Mouse (Mus musculus): ENCODE results near the gene Myo18a. TPM values are rescaled to one million over a fixed set of nuclear protein-coding genes. Genes with fewer than 3 reads are reported as not detected.

Gene Myo18a
- polyA plus RNA-seq, 1 experiment from 2014 or later = 25.4 TPM

DNA sequence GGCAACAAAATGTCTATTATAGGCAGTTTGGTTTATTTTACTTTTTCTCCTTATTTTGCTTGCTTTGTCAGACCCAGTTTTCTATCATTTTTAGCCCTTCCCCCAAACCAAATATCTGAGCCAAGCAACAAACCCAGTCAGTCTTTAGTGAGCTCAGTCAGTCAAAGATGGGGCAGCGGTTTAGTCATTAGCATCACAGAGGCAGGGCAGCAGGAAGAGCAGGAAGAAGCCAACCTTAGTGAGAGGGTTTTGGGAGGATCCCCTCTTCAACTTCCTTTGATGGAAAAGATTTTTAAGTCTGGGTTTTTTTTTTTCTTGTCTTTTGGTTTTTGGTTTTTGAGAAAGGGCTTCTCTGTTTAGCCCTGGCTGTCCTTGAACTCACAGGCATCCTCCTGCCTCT is 141.7 kb downstream of the Myo18a start:
- H3K4me3 ChIP-seq (ENCODE audit: low read depth, low read length) = no peak overlapping the region
- TF ChIP-seq CTCF (IDR thresholded peaks at IDR 0.05; ENCODE audit: low read depth) = no peak
- WGBS = 59% methylated on average over 1 of the region's 1 CpGs

DNA sequence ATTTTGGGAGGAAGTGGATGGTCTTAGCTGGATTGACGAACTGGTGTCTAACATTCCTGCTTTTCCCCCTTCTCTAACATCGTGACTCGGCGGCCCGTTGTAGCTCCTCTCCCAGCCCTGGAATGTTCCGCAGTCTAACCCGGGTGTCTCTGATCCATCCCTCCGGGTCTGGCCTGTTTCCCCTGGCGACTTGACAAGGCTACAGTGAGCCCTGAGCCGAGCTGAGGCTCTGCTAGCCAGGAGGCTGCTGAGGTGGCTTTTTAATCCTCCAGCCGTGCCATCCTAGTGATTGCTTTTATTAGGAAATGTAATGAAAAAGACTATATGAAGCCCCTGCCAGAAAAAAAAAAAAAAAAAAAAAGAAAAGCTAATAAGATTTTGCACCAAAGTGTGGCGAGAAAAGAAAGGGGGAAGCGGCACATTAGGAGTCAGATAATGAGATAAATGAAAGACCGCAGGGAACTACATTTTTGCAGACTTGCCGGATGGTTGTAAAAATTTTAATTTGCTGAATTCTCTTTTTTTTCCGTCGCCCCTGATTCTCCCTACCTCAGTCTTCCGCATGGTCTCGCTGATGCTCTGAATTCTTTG is 143.1 kb downstream of the Myo18a start:
- Histone ChIP-seq H3K36me3 (ENCODE audit: control insufficient read depth, insufficient read depth) (no peaks in the 10 kb centered on the region), H3K27me3 (replicated peaks; ENCODE audit: control insufficient read depth, insufficient read depth, low read length) (no peaks in the 10 kb centered on the region), H3K4me2 (replicated peaks; ENCODE audit: low read depth) (no peak overlapping the region), H3K4me1 (replicated peaks; ENCODE audit: control insufficient read depth, insufficient read depth, low read length) (no peaks in the 10 kb centered on the region), H3K9ac (ENCODE audit: low read depth, low read length) (no peak overlapping the region), H3K9me3 (ENCODE audit: control insufficient read depth) (no peaks in the 10 kb centered on the region), H3K27ac (ENCODE audit: low read depth, low read length) (no peak overlapping the region), H3K4me3 (ENCODE audit: low read depth, low read length) (no peak overlapping the region)
- no peak for TF ChIP-seq CTCF (IDR thresholded peaks at IDR 0.05; ENCODE audit: low read depth)
- WGBS = 51% methylated on average over 19 of the region's 19 CpGs
- no peak for ATAC-seq

More for the DNA sequence above, 141.7 kb downstream of the Myo18a start:
- H3K27me3 ChIP-seq (replicated peaks; ENCODE audit: control insufficient read depth, insufficient read depth, low read length) = no peaks in the 10 kb centered on the region
- H3K9me3 ChIP-seq (ENCODE audit: control insufficient read depth) = no peaks in the 10 kb centered on the region
- no peaks in the 10 kb centered on the region for H3K36me3 ChIP-seq (ENCODE audit: control insufficient read depth, insufficient read depth)
- no peaks in the 10 kb centered on the region for H3K4me1 ChIP-seq (replicated peaks; ENCODE audit: control insufficient read depth, insufficient read depth, low read length)
- H3K9ac ChIP-seq (ENCODE audit: low read depth, low read length) = no peak overlapping the region
- no peak for ATAC-seq
- no peak overlapping the region for H3K4me2 ChIP-seq (replicated peaks; ENCODE audit: low read depth)
- no peak overlapping the region for H3K27ac ChIP-seq (ENCODE audit: low read depth, low read length)

DNA sequence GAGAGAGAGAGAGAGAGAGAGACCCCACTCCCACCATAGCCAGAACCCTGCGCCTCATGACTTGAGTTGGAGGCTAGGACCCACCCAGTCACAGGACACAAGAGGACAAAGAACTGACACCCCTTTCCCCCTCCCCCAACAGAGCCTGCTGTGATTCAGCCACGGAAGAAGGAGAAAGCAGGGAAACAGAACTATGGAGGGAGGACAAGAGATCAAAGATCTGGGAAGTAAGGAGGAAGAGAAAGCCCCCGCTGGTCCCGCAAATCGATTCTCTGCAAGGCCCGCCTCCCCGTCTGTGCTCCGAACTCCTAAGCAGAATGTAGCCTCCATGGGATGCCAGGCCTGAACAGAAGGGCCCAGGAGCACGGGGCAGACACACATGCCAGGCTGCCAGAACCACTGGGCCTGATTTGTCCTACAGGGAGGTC is 143.7 kb downstream of the Myo18a start:
- WGBS = 15% methylated on average over 9 of the region's 9 CpGs
- no peaks in the 10 kb centered on the region for H3K36me3 ChIP-seq (ENCODE audit: control insufficient read depth, insufficient read depth)

DNA sequence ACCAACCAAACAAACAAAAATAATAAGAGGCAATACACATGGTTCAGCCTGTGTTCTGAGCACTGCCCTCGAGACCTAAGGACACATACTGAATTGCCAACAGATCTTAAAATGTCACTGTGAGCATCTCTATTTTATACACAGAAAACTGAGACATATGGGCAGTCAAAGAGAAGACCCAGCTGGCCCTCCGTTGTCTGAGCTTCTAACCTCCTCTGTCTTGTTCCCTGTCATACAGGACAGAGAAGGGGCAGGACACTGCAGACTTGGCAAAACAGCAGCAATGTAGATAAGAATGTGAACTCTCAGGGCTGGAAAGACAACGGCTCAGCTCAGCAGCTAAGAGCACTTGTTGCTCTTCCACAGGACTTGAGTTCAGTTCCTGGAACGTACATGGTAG is 145.4 kb downstream of the Myo18a start:
- Histone ChIP-seq H3K27me3 (replicated peaks; ENCODE audit: control insufficient read depth, insufficient read depth, low read length) (peaks cover 4% of the 10 kb centered on the region; the same call in 1 of the 2 replicates), H3K4me2 (replicated peaks; ENCODE audit: low read depth) (no peak overlapping the region), H3K9ac (ENCODE audit: low read depth, low read length) (no peak overlapping the region), H3K4me1 (replicated peaks; ENCODE audit: control insufficient read depth, insufficient read depth, low read length) (no peaks in the 10 kb centered on the region), H3K27ac (ENCODE audit: low read depth, low read length) (no peak overlapping the region), H3K9me3 (ENCODE audit: control insufficient read depth) (no peaks in the 10 kb centered on the region), H3K36me3 (ENCODE audit: control insufficient read depth, insufficient read depth) (no peaks in the 10 kb centered on the region), H3K4me3 (ENCODE audit: low read depth, low read length) (no peak overlapping the region)
- no peak for ATAC-seq
- TF ChIP-seq CTCF (IDR thresholded peaks at IDR 0.05; ENCODE audit: low read depth) = no peak
- 61% methylated on average over 4 of the region's 4 CpGs for WGBS

More for the DNA sequence above, 143.7 kb downstream of the Myo18a start:
- TF ChIP-seq CTCF (IDR thresholded peaks at IDR 0.05; ENCODE audit: low read depth) = no peak
- no peak overlapping the region for H3K4me2 ChIP-seq (replicated peaks; ENCODE audit: low read depth)
- H3K4me1 ChIP-seq (replicated peaks; ENCODE audit: control insufficient read depth, insufficient read depth, low read length) = no peaks in the 10 kb centered on the region
- H3K27ac ChIP-seq (ENCODE audit: low read depth, low read length) = no peak overlapping the region
- H3K4me3 ChIP-seq (ENCODE audit: low read depth, low read length) = no peak overlapping the region
- no peak for ATAC-seq
- no peak overlapping the region for H3K9ac ChIP-seq (ENCODE audit: low read depth, low read length)
- no peaks in the 10 kb centered on the region for H3K9me3 ChIP-seq (ENCODE audit: control insufficient read depth)
- H3K27me3 ChIP-seq (replicated peaks; ENCODE audit: control insufficient read depth, insufficient read depth, low read length) = no peaks in the 10 kb centered on the region

DNA sequence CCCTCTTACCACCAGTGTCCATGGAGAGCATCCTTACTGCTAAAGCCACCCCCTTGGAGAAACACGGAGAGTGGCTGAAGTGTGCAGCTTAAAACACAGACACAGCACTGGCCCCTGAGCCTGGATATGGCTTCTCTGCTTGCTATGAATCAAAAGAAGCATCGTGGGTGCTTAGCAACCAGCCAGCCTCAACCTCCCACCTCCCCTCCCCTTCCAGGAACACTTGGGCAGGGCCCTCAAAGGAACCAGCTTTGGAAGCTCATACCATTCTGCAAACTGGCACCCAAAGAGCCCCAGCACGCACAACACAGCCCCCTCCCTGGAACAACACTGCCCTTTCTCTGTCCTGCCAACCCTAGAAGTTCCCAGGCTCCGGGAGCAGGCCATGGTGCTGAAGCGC is 146.3 kb downstream of the Myo18a start:
- H3K9me3 ChIP-seq (ENCODE audit: control insufficient read depth) = no peaks in the 10 kb centered on the region
- no peak overlapping the region for H3K4me3 ChIP-seq (ENCODE audit: low read depth, low read length)
- peaks cover 6% of the 10 kb centered on the region for H3K27me3 ChIP-seq (replicated peaks; ENCODE audit: control insufficient read depth, insufficient read depth, low read length)
- no peak overlapping the region for H3K27ac ChIP-seq (ENCODE audit: low read depth, low read length)
- 25% methylated on average over 5 of the region's 5 CpGs for WGBS
- H3K4me2 ChIP-seq (replicated peaks; ENCODE audit: low read depth) = no peak overlapping the region
- H3K36me3 ChIP-seq (ENCODE audit: control insufficient read depth, insufficient read depth) = no peaks in the 10 kb centered on the region
- H3K4me1 ChIP-seq (replicated peaks; ENCODE audit: control insufficient read depth, insufficient read depth, low read length) = no peaks in the 10 kb centered on the region
- no peak for TF ChIP-seq CTCF (IDR thresholded peaks at IDR 0.05; ENCODE audit: low read depth)
- no peak for ATAC-seq
- no peak overlapping the region for H3K9ac ChIP-seq (ENCODE audit: low read depth, low read length)

DNA sequence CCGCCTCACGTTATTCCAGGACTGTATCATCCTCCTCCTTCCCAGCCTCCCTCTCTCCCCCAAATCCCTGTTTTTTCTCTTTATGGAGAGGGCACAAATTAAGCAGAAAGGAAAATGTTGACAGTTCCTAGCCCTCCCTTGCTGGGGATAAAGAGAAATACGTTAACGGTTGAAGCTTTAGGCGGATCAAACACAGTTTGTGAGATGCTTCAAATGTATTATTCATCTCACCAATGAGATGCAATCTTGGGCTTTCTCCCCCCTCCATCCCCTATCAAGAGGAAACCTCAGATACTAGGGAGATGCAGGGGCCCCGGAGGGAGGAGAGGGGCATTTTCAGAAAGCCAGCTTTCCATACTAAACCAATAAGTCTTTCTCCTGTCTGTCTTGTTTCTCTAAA is 146.7 kb downstream of the Myo18a start:
- H3K36me3 ChIP-seq (ENCODE audit: control insufficient read depth, insufficient read depth) = no peaks in the 10 kb centered on the region
- no peak for TF ChIP-seq CTCF (IDR thresholded peaks at IDR 0.05; ENCODE audit: low read depth)
- no peak overlapping the region for H3K4me2 ChIP-seq (replicated peaks; ENCODE audit: low read depth)
- no peak overlapping the region for H3K4me3 ChIP-seq (ENCODE audit: low read depth, low read length)
- no peak overlapping the region for H3K9ac ChIP-seq (ENCODE audit: low read depth, low read length)
- 40% methylated on average over 6 of the region's 6 CpGs for WGBS
- no peaks in the 10 kb centered on the region for H3K4me1 ChIP-seq (replicated peaks; ENCODE audit: control insufficient read depth, insufficient read depth, low read length)
- no peaks in the 10 kb centered on the region for H3K9me3 ChIP-seq (ENCODE audit: control insufficient read depth)
- peaks cover 7% of the 10 kb centered on the region for H3K27me3 ChIP-seq (replicated peaks; ENCODE audit: control insufficient read depth, insufficient read depth, low read length)
- H3K27ac ChIP-seq (ENCODE audit: low read depth, low read length) = no peak overlapping the region
- ATAC-seq = no peak

DNA sequence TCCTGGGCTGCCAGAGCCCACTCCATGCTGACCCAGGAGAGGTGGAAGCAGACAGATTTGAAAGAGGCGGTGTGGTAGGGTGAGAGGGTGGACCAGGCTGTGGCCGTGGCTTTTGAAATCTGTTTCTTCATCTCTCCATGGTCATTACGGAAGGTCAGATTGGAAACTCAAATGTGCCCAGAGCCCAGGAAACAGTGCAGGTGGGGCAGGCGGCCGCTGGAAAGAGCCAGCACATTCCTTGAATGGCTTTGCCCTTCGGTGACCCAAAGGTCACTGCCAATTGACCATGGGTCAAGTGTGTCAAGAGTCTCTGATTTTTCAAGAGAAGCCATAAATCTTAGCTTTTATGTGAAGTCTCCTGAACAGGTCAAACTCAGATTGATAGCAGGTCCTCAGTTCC is 150.5 kb downstream of the Myo18a start:
- Histone ChIP-seq H3K27me3 (replicated peaks; ENCODE audit: control insufficient read depth, insufficient read depth, low read length) (peaks cover 17% of the 10 kb centered on the region), H3K4me3 (ENCODE audit: low read depth, low read length) (no peak overlapping the region), H3K9ac (ENCODE audit: low read depth, low read length) (no peak overlapping the region), H3K36me3 (ENCODE audit: control insufficient read depth, insufficient read depth) (no peaks in the 10 kb centered on the region), H3K4me1 (replicated peaks; ENCODE audit: control insufficient read depth, insufficient read depth, low read length) (no peaks in the 10 kb centered on the region), H3K9me3 (ENCODE audit: control insufficient read depth) (no peaks in the 10 kb centered on the region), H3K4me2 (replicated peaks; ENCODE audit: low read depth) (no peak overlapping the region), H3K27ac (ENCODE audit: low read depth, low read length) (no peak overlapping the region)
- no peak for TF ChIP-seq CTCF (IDR thresholded peaks at IDR 0.05; ENCODE audit: low read depth)
- no peak for ATAC-seq
- 57% methylated on average over 6 of the region's 6 CpGs for WGBS
